Mouse (Mus musculus): ENCODE data around the gene Arhgef25.
"Not testable (repeated sequence)": the region's sequence is repeated elsewhere in the genome, so short reads cannot be mapped to it uniquely, and the experiment has no call there.

Arhgef25 gene

DNA sequence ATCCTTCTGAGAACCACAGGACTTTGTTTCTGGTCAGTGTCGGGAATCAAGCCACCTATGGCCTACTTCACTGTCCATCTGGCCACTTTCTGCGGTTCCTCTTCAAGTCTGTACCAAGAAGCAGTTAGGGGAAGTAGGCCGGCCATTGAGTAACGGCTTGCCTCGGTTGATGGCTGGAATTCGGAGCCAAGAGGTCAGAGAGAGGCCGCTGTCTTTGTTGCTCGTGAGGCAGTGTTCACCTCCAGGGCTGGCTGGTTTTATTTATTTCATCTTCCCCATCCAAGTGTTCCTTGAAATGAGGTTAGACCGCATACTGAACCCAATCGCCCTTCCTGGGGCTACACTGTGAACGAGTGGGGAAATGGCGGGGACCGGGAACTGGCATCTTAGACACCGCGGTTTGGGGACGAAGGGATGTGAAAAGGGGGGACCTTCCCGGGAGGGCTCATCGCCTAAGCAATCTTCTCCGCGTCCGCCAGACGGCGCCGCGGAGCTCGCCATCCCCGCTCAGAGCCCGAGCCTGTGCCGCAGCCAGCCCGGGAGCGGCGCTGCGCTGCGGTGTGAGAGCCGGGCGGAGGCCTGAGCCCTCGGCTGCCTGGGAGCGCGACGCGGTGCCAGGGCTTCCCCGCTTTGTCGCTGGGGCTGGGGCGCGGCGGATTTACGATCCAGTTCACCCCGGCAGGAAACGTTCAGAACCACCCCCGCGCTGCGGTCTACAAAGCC, 25.1 kb downstream of the Arhgef25 start, which contains the start of gene B4galnt1:
Gene B4galnt1 (plus strand): TSS at position 595 of the 723 bp plus-strand sequence.
- DNase-seq = peak; percentile 81

DNA sequence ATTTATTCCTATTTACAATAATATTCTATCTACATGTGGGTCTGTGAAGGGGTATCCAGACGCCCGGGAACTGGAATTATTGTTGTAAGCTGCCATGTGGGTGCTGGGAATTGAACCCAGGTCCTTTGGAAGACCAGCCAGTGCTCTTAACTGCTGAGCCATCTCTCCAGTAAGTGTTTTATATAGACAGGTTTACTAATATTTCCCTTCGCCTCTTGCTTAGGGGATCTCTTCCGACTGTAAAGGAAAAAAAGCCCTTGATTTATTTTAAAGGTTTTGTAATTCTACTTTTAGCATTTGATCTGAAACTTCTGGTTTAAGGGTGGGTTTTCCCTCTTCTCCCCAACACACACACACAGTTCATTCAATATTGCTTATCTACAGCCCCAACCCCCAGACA, 25.7 kb downstream of the Arhgef25 start:
- DNase-seq = no peak

DNA sequence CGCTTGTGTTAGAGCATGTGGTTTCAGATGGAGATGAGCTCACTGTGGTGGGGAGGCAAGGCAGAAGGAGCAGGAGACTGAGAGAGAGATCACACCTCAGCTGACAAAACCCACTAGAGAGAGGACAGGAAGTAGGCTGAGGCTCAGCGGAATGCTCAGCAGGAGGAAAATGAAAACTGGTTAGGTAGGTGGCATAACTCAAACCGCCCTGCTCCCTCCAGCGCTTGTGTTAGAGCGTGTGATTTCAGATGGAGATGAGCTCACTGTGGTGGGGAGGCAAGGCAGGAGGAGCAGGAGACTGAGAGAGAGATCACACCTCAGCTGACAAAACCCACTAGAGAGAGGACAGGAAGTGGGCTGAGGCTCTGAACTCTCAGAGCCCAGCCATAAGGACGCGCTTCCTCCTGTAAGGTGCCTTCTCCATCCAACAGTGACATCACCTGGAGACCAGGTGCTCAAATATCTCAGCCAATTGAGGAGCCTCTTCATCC, 27.1 kb downstream of the Arhgef25 start:
- not testable (repeated sequence) for DNase-seq

DNA sequence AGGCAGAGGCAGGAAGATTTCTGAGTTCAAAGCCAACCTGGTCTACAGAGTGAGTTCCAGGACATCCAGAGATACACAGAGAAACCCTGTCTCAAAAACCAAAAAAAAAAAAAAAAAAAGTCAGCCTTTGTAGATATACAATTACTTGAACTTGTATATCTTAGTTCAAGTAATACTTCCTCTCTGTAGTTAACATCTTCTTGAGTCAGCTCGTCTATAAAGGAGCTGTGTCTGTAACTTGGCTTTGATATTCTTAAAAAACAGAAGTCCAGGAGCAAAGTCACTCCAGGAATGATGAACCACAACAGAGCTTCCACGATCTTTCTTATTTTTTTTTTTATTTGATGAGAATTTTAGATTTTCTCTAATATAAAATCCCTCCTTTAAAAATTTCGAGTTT, 29.2 kb downstream of the Arhgef25 start:
- no peak for DNase-seq

DNA sequence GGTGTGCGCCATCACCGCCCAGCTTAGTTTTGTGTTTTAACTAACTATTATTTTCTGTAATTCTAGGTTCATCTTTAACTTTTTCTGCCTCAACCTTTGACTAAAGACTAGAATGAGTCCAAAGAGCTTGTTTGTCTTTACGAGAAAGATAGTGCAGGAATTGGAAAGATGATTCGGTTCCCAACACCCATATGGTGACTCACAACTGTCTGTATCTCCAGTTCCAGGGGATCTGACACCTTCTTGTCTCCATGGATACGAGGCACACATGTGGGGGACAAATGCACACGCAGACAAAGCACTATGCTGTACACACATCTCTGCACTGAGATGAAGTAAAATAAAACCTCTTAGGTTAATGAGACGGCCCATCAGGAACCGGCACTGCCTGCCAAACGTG, 29.8 kb downstream of the Arhgef25 start:
- DNase-seq = no peak

DNA sequence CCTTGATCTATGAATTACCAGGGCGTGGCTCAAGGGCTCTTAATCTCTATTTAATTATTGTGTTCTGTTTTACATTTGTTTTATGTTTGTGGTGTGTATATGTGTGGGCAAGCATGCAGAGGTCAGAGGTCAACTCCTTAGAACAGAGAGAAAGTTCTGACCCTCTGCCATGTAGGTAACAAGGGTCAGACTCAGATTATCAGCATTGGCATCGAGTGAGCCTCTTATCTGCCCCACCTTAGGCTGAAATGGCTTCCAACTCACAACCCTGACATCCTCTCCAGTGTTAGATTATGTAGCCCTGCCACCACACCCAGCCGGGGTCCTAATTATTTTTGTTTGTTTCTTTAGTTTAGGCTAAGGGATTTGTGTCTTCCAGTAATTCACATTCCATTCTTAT, 31.4 kb downstream of the Arhgef25 start:
- DNase-seq = no peak

DNA sequence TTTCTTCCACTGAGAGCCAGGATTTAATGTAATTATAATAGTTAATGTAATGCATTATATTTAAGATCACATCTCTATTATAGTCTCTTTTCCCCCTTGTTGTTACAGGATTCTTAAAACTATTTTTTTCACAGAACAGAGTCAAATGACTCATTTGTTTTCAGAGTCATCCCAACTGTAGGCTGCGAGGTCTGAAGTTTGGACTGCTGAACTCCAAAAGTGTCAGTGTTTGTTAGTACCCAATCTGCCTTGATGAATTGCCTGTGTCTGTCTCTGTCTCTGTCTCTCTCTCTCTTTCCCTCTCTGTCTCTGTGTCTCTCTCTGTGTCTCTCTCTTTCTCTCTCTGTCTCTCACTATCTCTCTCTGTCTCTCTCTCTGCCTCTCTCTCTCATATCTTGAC, 33.4 kb downstream of the Arhgef25 start:
- DNase-seq = no peak

DNA sequence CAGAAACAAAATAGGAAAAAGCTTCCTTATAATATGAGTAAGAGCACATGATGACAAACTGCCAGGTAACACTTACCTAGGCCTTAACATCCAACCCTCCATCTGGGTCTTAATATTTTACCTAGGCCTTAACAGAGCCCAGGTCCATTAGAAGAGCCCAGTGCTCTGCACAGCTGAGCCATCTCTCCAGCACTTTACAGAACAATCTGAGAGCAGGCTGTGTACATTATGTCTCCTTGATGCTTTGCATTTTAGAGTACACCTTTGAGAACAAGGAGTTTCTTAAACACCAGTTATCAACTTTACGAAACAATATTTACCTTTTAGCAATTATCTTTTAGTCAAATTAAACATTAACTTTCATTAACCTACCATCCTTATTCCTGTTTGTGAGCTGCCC, 33.8 kb downstream of the Arhgef25 start:
- DNase-seq = no peak

DNA sequence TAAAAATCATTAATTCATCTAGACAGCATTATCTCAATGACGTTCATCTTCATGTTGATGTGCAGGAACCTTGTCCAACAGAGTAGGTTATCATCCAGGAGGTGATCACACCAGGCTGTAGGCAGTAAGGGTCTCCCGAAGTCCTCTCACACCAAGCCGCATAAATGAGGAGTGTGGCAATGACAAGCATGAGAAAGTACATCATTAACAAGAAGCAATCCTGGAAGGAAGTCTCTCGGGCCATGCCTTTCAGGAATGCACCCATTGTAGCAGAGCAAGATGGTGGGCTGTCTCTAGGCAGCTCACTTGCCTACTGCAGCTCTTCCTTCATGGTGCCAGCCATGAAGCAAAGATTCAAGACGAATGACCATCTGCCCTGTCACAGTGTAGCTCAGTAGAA, 35.2 kb downstream of the Arhgef25 start:
- DNase-seq = no peak

DNA sequence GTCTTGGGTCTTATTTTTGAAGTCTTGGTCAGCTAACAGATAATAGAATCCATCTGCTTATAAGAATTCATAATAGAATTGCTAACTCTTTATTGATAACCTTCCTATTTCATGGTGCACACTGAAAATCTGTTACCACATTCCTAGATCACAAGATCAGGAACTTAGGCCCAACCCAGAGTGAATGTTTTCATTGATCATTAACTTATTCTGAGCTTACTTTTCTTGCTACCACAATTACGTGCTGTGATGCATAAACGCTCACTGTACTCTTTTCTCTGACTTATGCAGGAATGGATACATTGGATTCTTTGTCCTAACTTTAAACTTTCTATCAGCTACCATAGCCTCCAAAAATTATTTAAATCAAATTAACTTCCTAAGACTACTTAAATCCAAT, 35.6 kb downstream of the Arhgef25 start:
- DNase-seq = no peak

DNA sequence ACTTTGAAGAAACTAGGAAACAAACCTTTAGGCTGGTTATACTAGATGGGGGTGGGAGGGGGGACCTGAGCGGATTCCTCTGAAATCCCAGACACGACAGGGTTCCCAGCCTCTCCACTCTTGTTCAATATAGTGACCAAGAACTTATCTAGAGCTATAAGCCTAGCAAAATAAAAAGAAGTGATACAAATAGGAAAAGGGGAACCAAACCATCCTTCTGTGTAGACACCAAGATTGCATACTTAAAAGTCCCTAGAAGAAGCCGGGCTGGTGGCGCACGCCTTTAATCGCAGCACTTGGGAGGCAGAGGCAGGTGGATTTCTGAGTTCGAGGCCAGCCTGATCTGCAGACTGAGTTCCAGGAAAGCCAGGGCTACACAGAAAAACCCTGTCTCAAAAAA, 36.6 kb downstream of the Arhgef25 start:
- no peak for DNase-seq

DNA sequence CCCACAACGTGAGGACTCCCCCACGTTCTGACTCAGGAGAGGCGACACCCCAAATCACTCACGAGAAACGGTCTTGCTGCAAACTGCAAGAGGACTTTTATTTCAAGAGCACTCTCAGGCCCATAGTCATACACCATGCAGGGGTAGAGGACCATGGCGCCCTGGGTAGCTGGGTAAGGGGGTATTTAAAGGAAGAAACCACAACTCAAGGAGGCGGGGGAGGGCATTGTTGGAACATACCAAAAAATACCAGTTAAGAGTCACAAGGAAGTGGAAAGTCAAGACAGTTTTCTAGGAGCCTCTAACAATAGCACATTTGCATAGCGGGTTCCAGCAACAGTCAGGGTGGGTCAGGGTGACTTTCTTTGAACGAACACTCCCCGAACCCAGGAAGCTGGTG, 37.3 kb downstream of the Arhgef25 start:
- not testable (repeated sequence) for DNase-seq

DNA sequence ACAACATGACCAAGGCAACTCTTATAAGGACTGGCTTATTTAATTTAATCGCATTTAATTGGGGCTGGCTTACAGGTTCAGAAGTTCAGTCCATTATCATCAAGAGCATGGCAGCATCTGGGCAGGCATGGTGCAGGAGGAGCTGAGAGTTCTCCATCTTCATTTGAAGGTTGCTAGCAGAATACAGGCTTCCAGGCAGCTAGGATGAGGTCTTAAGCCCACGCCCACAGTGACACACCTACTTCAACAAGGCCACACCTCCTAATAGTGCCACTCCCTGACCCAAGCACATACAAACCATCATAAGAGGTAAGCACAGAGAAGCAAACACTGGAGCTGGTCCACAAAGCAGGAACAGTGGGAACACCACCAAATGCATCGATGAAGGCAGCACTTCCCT, 38.6 kb downstream of the Arhgef25 start:
- not testable (repeated sequence) for DNase-seq

DNA sequence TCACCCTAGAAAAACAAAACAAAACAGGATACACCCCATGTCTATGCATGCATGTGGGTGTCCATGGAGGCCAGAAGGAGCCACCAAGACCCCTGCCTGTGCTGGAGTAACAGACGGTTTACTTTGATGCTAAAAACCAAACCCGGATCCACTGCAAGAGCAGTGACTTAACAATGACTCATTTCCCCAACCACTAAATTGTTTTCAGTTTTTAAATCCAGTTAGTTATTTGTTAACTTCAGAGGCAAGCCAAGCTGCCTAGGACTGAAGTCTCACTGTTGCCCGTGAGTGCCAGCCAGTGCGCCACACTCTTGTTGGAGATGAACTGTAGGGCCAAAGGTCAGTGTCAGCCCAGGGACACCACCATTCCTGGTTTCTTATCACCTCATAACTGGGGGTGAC, 39.4 kb downstream of the Arhgef25 start:
- DNase-seq = peak; percentile 59

DNA sequence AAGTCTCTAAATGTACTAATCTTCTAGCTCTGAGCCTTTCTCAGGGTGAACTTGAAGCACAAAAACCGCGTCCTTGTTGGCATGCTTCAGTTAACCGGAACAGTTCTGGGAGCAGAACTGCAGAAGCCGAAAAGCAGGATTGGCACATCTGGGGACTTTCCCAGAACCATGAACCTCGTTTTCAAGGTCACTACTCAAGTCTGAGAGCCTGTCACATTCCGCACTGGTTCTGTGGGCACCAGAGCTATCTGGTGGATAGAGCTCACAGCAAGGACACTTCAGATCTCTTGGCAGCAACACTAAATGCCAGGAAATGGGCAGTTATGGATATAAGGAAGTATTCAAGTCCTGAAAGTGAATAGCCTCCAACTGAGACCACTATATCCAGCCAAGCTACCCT, 42.7 kb downstream of the Arhgef25 start:
- no peak for DNase-seq

DNA sequence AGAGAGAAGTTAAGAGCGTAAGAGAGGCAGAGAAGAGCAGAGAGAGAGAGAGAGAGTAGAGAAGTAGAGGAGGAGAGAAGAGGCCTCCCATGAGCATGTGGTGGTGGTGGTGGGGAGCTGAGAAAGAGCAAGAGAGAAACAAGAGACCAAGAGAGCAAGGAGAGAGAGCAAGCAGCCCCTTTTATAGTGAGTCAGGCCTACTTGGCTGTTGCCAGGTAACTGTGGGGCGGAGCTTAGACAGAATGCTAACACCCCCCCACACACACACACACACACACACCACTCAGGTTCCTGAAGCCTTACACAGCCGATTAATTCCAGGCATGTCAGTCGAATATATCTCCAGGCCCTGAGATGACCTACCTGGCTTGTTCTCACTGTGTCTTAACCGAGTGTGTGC, 44.6 kb downstream of the Arhgef25 start:
- no peak for DNase-seq

DNA sequence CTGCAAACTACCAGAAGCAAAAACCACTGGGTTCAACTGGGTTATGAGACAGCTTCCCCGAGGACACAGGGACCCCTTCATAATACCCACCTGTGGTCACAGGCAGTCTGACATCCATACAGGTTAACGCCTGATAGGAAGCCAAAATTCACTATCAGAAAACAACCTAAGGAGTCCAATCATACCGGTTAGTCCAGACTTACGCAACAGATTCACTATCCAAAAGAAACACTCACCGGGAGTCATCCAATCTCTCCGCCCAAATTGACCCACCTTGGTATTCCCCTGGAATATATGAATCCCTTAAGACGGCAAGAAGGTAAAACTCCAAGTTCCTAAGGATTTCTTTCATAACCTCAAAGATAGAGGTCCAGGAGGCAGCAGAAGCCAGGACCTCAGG, 45.3 kb downstream of the Arhgef25 start:
- DNase-seq = no peak

DNA sequence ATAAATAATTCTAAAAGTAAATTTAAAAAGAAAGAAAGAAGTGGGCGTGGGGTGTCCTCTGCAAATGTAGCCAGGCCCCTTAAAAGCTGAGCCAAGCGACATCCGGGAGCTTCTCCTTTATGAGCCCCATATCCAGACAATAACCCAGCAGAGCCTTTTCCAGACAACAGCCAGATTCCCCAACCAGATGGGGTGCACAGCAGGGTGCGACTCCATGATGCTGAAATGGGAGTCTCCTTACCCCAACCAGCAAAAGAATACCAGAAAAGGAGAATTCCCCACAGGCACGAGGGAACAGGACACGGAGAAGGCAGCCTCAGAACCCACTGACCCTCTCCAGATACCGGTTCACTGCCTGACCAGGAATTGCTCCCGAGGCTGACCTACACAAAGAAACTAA, 46.7 kb downstream of the Arhgef25 start:
- no peak for DNase-seq

DNA sequence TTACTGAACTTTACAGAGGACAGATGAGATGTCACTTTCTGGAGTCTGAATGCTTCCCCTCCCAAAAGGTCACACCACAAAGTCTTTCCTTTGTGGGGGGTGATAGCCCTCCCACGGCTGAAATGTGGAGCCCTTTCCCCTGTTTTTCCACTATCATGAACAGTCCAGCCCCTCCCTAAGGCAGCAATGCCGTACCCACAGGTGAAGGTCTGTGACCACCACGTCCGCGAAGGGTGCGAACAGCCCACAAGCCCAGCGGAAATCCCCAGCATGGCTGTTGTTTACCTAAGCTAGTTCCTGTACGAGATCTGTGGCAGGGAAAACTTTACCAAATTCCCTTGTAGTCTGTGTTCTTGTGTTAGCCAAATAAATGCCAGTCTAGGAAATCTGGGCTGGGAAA, 48.4 kb downstream of the Arhgef25 start:
- DNase-seq = no peak

DNA sequence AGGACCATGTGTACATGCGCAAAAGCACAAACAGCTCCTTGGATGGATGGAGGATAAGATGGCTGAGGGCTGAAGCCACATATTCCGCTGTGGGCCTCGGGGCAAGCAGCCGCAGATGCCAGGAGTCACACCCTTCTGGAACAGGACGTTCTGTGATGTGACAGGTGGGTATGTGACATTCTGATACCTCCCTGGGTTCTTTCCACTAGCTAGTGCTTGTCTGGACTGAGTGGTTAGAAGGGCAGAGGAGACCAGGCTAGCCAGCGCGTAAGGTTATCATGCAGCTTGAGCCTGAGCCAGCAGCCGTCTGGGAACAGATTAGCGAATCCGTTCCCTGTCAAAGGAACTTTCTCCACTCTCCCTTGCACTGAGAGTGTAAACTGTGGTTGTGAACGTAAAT, 48.9 kb downstream of the Arhgef25 start:
- no peak for DNase-seq

DNA sequence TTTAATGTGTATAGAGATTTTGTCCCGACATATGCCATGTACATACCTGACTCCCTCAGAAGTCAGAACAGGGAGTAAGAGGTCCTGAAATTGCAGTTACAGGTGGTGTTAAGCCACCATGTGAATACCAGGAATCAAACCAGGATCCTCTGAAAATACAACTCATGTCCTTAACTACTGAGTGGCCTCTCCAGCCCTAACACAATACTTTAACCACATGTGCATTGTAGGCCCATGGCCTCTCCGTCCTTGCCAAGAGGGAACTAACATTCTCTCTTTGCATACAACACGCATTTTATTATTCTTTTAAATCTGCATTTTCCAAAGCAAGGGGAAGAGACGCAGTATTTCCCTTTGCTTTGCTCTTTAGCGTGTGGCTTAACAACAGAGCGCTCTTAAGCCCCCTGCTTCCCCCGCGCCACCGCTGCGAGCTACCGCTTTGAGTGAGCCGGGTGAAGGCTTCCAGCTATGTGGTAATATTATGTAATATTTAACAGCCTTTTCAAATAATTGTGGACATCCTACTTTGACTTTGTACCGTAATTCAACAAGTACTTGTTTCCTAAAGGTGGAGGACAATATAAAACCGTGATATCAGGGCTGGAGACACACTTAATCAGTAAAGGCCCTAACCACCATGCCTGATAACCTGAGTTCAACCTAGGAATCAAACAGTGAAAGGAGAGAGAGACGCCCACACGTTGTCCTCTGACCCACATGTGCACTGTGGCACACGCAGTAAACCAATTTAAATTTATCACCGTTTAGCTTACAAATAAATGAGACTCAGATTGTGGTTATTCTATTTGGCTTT, 51.3 kb downstream of the Arhgef25 start:
- no peak for DNase-seq

DNA sequence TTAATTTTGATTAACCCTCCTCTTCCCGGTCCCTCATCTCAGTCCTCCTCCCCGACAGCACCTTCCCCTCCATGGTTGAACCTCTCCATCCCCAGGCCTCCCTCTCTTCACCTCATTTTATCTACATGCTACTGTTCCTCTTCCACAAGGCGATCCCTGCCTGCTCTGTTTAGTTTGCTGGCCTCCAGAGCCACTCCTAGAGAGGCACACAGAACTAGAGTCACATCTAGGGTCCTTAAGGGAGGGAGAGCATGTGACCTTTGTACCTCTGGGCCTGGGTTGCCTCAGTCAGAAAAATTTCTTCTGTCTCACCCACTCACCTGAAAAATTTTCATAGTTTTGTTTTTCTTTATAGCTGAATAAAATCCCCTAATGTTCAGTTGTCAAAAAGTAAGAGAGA, 52.0 kb downstream of the Arhgef25 start:
- no peak for DNase-seq

DNA sequence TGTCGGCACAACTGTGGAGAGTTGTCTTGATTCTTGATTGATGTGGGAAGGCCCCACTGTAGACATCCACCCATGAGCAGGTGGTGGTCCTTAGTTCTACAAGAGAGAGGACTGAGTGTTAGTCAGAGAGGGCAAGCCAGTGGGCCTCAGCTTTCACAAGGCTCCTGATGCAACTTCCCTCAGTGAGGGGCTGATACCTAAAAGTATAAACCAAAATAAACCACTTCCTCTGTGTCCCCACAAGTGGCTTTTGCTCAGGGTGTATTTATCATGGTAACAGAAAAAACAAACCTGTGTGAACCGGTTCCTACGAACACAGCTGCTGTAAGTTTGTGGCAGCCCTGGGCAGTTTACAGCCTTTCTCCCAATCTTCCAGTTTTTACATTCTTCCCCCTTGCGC, 53.4 kb downstream of the Arhgef25 start:
- no peak for DNase-seq

DNA sequence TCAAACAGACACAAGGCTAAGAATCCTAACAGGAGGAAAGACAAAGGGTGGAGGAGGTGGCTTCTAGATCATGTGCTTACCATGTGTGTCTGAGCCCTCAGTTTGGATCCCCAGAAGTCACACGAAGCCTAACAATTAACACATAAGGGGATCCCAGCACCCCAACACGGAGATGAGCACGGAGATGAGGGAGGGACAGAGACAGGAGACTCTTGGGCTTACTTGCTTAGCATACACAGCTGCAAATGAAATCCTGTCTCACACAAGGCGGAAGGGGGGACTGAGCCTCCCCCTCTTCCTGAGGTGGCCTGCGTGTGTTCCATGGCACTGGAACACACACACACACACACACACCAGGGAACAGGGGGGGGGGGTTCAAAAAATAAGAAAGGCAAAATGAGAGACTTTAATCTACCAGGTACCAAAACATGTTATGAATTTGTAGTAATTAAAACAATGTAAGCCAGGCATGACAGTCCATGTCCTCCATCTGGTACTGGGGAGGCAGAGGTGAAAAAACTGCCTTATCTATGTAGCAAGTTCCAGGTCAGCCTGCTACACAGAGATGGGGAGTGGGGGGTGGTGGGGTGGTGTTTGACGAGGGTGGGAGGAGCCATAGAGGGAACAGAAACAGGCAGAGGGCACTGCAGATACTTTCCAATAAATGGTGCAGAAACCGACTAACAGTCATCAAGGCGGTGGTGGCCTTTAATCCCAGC, 54.6 kb downstream of the Arhgef25 start:
- no peak for DNase-seq

Measured in kidney, postnatal 10 days (tissue).